Mouse (Mus musculus) lung, adult 2 months (tissue): ENCODE data around the gene Exoc3l2.

ENCODE experiments used
- CTCF ChIP-seq: fragments of 200-500 bp; IDR thresholded peaks from 2 replicates; pipeline ENCODE4 v1.5.1; 2011; ENCODE audit warnings: mild to moderate bottlenecking, low read length, control low read depth; ENCODE audit not compliant: insufficient read depth
- POLR2A ChIP-seq: fragments of 200-500 bp; IDR thresholded peaks from 2 replicates; pipeline ENCODE4 v1.6.1; 2011; ENCODE audit warnings: low read depth, mild to moderate bottlenecking, control low read depth, low read length, borderline replicate concordance; ENCODE audit errors: extremely low read depth

DNA sequence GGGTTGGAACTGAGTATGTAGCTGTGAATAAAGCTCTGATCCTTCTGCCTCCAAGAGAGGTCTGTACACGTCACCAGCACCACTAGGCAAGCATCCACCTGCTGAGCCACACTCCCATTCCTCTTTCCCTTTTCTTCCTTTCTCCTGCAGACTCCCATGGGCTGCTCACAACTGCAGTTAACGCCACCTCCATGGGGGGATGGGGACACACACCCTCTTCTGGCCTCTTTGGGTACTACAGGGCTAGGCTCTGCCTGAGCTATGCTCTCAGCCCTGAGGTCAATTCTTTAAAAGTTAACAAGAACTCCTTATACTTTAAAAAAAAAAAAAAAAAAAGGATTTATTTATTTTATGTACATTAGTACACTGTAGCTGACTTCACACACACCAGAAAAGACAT, 30.7 kb upstream of the Exoc3l2 start:
- TF ChIP-seq CTCF (peak; percentile 44), POLR2A (no peak)
